Mouse (Mus musculus): ENCODE data around the gene Dhrs3.

GRCm38 (mm10) chr4:144965255-144965654 is 72.6 kb downstream of the Dhrs3 start:
- TF ChIP-seq ZNF384 (IDR thresholded peaks at IDR 0.05; ENCODE audit: low read depth, low read length) (no peak), MAFK (IDR thresholded peaks at IDR 0.05; ENCODE audit: insufficient read depth, low read depth, low read length) (no peak), CHD2 (IDR thresholded peaks at IDR 0.05; ENCODE audit: low read depth, low read length) (no peak), HCFC1 (IDR thresholded peaks at IDR 0.05; ENCODE audit: borderline replicate concordance, insufficient read depth, low read length) (no peak), ZC3H11A (IDR thresholded peaks at IDR 0.05; ENCODE audit: borderline replicate concordance, low read depth, low read length) (no peak)

Data from ES-E14 (cell line).